Mouse (Mus musculus) brain, embryonic 14.5 days (tissue): ENCODE measurements at regions not wholly inside any gene's neighbourhood (a gene's known extent, or its start where the extent isn't known, plus 50 kb on each side); places are given as distances from the start of the nearest gene placed in this dataset.

ENCODE experiments used
- DNase-seq: peaks from one replicate; pipeline ENCODE4 v3.0.0-alpha.2; 2011; ENCODE audit warnings: low read depth
- CTCF ChIP-seq: fragments of 200-500 bp; IDR thresholded peaks from 2 replicates; pipeline ENCODE4 v1.5.1; 2012; ENCODE audit warnings: inconsistent platforms, mild to moderate bottlenecking, moderate library complexity, borderline replicate concordance; ENCODE audit not compliant: insufficient read depth, insufficient read length; ENCODE audit errors: extremely low read depth
- POLR2A ChIP-seq: fragments of 200-500 bp; IDR thresholded peaks from 2 replicates; pipeline ENCODE4 v1.6.1; 2012; ENCODE audit warnings: mild to moderate bottlenecking, inconsistent platforms, borderline replicate concordance; ENCODE audit not compliant: poor library complexity, insufficient read depth, insufficient read length, severe bottlenecking; ENCODE audit errors: extremely low read depth

DNA sequence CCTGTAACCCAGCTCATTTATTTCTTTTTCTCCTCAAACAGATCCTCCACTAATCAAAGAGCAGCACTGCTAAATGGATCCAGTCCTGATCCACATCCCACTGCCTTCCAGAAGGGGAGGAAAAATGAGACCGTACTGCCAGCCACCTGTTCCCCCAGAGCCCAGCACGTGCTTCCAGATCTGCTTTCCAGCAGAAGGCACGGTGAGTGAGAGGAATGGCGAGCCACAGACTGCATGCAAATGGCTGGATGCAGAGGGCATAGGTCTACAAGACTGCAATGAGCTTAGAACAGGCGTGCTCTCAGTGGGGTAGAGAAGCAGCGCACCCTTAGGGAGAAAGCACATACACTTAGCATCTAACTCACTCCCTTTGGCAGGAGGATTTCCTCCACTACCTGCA, 265.0 kb downstream of the Irs2 start:
- DNase-seq: peak; percentile 28
- TF ChIP-seq POLR2A (no peak), CTCF (no peak)

DNA sequence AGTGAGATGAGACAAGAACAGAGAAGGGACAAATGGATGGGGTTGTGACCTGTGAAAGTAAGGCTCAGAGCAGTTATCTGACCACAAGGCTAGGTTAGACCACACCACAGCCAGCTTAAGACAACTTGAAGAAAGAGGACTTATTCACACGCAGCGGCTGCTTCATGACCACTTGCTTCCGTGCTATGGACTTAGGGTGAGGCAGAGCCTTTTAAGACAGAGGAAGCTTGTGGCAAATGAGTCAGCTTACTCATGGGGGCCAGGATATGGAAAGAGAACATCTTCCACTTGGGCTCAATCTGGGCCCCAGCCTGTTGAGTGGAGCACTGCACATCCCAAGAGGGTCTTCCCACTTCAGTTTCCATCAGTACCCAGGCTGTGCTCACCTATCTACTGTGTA, 267.4 kb downstream of the Irs2 start:
- no peak for DNase-seq
- TF ChIP-seq POLR2A (no peak), CTCF (no peak)

DNA sequence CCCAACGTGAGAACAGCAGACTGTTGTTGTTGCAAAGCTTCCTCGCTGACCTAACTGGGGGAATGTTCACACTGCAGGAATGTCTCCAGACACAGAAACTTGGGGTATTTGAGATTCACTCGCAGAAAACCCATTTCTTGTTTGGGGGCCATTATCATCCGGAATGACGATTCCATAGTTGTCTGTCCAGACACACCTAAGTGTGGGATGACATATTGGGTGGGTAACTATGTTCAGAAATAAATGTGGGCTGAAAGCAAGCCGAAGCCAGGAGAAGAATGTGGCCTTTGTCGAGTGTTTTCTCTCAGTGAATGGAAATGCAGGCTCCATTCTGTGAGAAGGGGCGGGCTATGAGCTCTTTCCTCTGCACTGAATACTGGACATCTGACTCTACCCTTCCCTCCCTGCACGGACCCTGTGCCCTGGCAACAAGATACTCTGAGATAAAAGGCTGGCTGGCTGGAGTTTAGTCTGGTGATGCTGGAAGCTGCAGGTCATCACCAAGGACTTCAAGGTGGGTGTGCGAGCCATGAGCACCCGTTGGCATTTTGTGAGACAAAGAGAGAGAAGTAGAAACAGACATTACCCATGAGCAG, 269.7 kb downstream of the Irs2 start:
- TF ChIP-seq POLR2A (no peak), CTCF (no peak)
- peak; percentile 72 for DNase-seq

DNA sequence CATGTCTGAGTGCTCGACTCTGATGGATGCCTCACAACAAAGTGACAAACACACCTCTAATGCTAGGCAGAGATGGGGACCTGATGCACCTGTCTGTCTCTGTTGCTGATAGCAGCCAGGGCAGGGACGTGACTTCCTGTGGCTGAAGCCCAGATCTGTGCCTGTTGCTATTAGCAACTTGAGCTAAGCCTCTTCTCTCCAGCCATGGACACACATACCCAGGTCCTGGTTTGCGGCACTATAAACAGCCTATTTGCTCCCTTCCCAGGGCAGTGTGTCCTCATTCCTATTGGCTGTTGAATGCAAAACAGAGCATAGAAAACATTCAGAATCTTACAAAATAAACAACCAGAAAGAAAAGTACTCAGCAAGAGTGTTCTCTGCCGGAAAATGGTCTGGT, 273.5 kb downstream of the Irs2 start:
- no peak for DNase-seq
- TF ChIP-seq POLR2A (no peak), CTCF (no peak)

DNA sequence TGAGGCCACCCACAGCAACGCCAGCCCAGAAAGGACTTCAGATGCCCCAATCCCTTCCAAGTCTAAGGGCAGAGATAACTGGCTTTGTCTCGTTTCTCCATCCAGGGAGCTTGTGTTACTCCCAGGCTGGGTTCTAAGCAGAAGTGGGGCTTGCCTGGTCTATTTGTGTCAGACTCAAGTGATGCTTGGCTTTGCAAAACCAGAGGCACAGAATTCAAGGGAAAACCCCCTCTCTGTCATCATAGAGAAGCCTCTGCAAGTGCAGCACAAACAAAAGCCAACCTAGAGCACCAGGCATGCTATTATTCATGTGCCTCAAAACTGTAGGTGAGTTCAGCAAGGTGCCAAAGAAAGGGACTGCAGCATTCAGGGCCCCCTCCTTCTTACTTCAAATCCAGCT, 284.9 kb downstream of the Irs2 start:
- no peak for DNase-seq
- TF ChIP-seq CTCF (no peak), POLR2A (no peak)

DNA sequence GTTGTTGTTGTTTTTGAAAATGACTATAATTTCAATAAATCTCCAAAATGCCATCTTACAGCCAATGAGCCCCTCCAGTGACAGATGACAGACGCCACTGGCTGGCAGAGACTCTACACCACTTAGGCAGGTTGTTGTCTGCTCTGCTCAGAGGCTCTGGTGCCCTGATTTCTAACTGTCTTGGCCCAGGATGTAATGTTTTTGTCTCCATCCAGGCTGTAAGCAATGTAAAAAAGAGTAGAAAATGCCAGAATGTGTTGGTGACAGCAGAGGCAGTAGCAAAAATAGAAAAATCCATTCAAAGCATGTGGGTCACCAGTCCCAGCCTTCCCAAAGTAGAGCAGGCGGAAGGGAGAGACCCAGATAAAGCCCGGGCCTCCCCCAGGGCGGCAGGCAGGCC, 285.5 kb downstream of the Irs2 start:
- TF ChIP-seq CTCF (no peak), POLR2A (no peak)
- DNase-seq: peak; percentile 63

DNA sequence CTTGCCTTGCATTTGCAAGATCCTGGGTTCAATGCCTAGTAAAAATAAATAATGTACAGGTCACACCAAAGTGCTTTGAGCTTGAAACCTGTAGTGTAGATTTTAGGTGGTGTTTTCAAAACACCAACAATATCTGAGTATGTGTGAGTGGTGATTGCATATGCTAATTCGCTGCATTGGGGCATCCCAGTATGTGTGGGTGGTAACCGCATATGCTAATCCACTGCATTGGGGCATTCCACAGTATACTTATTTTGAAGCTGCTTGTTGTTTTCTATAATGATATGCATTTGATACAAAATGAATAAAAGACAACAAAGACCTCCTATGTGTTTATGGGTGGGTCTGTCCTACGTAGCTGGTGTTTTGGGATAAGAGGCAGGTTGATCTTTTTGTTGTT, 285.9 kb downstream of the Irs2 start:
- no peak for TF ChIP-seq POLR2A
- TF ChIP-seq CTCF: no peak

DNA sequence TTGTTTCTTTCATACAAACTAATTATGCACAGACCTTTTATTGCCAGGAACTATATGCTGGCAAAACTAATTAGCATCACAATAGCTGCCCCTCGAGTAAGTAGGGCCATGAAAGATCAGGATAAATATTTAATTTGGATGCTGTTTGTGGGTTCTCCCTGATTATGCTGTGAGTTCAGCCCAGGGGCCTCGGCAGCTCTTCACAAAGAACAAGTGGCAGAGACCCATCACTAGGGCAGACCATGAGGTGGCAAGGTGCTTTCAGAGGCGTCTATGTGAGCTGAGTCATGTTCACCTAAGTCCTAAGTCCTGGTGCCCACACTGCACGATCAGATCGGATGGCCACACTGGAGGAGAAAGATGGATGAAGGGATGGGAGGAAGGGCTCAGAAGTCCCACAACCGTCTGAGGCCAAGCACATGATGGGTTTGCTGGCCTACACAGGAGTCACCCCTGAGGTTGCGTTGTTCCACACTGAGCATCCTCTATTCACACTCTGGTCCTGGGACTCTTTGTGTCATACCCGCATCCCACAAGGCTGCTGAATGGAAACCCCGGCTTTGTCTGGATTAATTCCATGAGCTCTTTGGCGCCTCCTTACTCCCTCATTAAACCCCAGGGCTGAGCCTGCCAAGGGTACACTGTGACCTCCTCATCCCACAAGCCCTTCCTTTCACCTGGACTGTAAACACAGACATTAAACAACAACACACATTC, 287.0 kb downstream of the Irs2 start:
- no peak for TF ChIP-seq POLR2A
- no peak for TF ChIP-seq CTCF
- DNase-seq: peak; percentile 70

More for the DNA sequence above, 285.9 kb downstream of the Irs2 start:
- DNase-seq: no peak

DNA sequence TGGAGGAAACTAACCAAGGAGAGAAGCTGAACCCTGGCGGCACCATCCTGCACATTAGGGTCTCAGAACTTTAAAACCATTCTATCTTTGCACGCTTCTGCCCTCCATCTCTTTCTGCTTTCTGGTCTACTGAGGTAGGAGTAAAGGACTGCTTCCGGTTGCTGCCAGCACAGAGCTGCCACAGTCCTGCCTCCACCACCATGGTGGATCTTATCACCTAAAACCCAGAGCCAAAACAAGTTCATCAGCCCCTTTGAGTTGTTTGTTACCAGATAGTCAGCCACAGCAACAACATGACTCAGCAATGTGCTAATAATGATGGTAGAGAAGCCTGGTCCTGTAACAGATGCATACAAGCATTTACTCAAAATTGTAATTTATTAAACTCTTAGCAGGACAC, 287.9 kb downstream of the Irs2 start:
- DNase-seq: no peak

DNA sequence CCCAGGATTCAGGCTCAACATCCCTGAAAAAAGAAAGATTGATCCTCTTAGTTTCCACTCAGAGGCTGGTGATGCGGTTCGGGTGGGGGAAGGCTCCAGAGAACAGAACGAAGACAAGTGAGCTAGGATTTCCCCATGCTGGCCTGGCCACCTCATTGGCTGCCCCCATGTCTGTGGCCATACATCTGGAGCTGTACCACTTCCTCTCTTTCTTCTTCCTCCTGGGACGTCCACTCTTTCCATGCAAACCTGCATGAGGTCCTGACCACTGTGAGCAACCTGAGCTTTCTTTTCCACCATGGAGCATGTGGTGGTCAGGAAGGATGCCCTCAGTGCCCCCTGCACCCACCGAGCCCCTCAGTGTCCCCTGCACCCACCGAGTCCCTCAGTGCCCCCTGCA, 288.8 kb downstream of the Irs2 start:
- DNase-seq: no peak
- TF ChIP-seq CTCF (no peak), POLR2A (no peak)

More for the DNA sequence above, 287.9 kb downstream of the Irs2 start:
- TF ChIP-seq POLR2A: no peak
- TF ChIP-seq CTCF: no peak

DNA sequence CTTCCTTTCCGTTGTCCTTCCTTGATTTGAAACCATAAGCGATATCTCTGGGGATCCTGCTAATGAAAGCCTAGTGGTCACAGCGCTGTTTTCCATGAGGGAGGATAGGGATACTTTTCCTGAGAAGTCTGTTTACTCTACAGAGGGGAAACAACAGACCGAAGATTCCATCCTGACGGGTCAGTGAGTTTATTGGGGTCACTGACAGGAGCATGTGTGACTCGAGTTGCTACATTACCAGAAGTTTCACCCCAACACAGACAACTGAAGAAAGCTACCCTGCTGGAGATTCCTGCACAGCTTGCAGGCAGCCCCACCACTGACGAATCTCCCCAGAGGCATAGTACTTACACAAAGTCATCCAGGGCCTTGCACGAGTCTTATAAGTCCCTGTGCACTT, 291.0 kb downstream of the Irs2 start:
- DNase-seq: no peak

DNA sequence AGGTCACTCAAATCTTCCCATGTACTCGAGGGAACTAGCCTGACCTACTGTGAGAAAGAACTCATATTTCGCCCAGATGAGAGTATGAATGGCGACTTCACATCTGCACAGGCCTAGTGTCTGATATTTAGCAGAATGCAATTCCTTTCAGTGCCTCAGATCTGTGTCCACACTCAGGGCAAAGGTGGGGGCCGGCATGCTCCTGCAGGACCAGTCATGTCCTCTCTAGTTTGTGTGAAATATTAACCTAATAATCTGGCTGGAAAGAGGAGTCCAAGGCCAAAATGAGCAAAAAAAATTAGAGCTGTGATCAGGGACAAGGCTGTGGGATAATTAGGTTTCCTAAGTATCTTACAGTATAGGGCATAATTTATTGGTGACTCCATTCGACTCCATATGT, 292.1 kb downstream of the Irs2 start:
- no peak for DNase-seq
- TF ChIP-seq CTCF: no peak
- TF ChIP-seq POLR2A: no peak

More for the DNA sequence above, 291.0 kb downstream of the Irs2 start:
- TF ChIP-seq POLR2A: no peak
- no peak for TF ChIP-seq CTCF

DNA sequence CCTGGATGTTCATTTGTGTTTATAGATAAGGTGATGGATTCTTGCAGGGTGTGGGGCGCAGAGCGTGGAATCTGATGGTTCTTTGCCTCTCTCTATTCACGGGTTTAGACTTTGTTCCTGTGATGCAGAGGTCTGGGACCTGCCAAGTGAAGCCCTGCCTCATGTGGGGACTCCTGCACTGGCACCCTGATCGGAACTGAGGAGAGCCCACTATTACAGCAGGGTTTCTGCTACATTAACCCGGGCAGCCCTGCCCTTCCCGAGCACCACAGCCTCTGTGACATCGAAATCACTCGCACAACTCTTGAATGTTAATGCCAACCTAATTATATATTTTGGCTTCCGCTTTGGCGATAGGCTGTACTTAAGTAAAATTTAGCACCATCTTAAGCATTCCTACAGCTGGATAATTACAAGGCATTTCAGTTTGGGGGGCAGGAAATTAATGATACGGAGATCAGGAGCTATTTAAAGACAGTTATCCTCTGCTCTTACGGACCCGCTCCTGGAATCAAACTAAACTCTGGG, 294.7 kb downstream of the Irs2 start:
- TF ChIP-seq POLR2A (no peak), CTCF (no peak)
- DNase-seq: peak; percentile 51
